Mouse (Mus musculus) MEL (cell line): Measurements from ENCODE around the gene Slc19a2. TPM values are rescaled to one million over a fixed set of nuclear protein-coding genes. Genes with fewer than 3 reads are reported as not detected.

ENCODE experiments used
- DNase-seq: peaks from one replicate; pipeline ENCODE4 v3.0.0; 2011; ENCODE audit warnings: low read depth, low spot score
- H3K27ac ChIP-seq: 2 replicates; pipeline ENCODE4 v1.5.1; 2012; ENCODE audit warnings: low read depth, mild to moderate bottlenecking, control low read depth, low read length, moderate library complexity; ENCODE audit not compliant: control insufficient read depth
- H3K27me3 ChIP-seq, 2 experiments: fragments of 150-350 bp in 1 of 2; sonication (generic) in 1 of 2; 2 replicates each; pipeline ENCODE4 v1.6.1; 2012; ENCODE audit warnings: low read length in 2 of 2, mild to moderate bottlenecking in 2 of 2, improper control_type of control experiment in 1 of 2, moderate library complexity in 1 of 2; ENCODE audit not compliant: insufficient read depth in 2 of 2, control insufficient read depth in 1 of 2
- H3K36me3 ChIP-seq, 2 experiments: 2 replicates each; pipeline ENCODE4 v1.6.1; 2012 to 2014; ENCODE audit warnings: low read length in 2 of 2, improper control_type of control experiment in 1 of 2, inconsistent platforms in 1 of 2, mild to moderate bottlenecking in 1 of 2; ENCODE audit not compliant: insufficient read depth in 2 of 2, control insufficient read depth in 1 of 2
- H3K4me1 ChIP-seq, 2 experiments: fragments of 150-350 bp in 1 of 2; sonication (generic) in 1 of 2; 2 replicates each; pipeline ENCODE4 v1.6.1; 2012; ENCODE audit warnings: low read length in 2 of 2, improper control_type of control experiment in 1 of 2, mild to moderate bottlenecking in 1 of 2; ENCODE audit not compliant: insufficient read depth in 2 of 2, control insufficient read depth in 1 of 2
- H3K4me3 ChIP-seq, 2 experiments: fragments of 150-350 bp in 1 of 2; sonication (generic) in 1 of 2; 2 replicates each; pipeline ENCODE4 v1.5.1; 2012; ENCODE audit warnings: low read depth in 2 of 2, low read length in 2 of 2, mild to moderate bottlenecking in 2 of 2, moderate library complexity in 2 of 2, control low read depth in 1 of 2, improper control_type of control experiment in 1 of 2; ENCODE audit not compliant: control insufficient read depth in 1 of 2, insufficient read depth in 1 of 2
- H3K79me2 ChIP-seq: 2 replicates; pipeline ENCODE4 v1.6.1; 2012; ENCODE audit warnings: mild to moderate bottlenecking, low read length, moderate library complexity; ENCODE audit not compliant: control insufficient read depth, poor library complexity, insufficient read depth
- H3K9ac ChIP-seq: 2 replicates; pipeline ENCODE4 v1.6.1; 2012; ENCODE audit warnings: low read depth, mild to moderate bottlenecking, control low read depth, low read length, moderate library complexity; ENCODE audit not compliant: control insufficient read depth, poor library complexity, severe bottlenecking
- H3K9me3 ChIP-seq: fragments of 150-350 bp; sonication (generic); replicated peaks from 2 replicates; pipeline ENCODE4 v1.6.1; 2012; ENCODE audit warnings: mild to moderate bottlenecking, low read length, improper control_type of control experiment, moderate library complexity; ENCODE audit not compliant: insufficient read depth
- CHD1 ChIP-seq: IDR thresholded peaks from 2 replicates; pipeline ENCODE4 v1.6.1; 2012; ENCODE audit warnings: low read depth, mild to moderate bottlenecking, inconsistent platforms, low read length, improper control_type of control experiment
- EP300 ChIP-seq, 2 experiments: IDR thresholded peaks; 2 replicates each; pipeline ENCODE4 v1.6.1; 2011; ENCODE audit warnings: improper control_type of control experiment in 2 of 2, low read length in 2 of 2, low read depth in 1 of 2, mild to moderate bottlenecking in 1 of 2
- HCFC1 ChIP-seq: IDR thresholded peaks from 2 replicates; pipeline ENCODE4 v1.6.1; 2012; ENCODE audit warnings: low read depth, mild to moderate bottlenecking, inconsistent platforms, low read length, improper control_type of control experiment, moderate library complexity
- MYC ChIP-seq: IDR thresholded peaks from 2 replicates; pipeline ENCODE4 v1.6.1; 2011; ENCODE audit warnings: low read depth, mild to moderate bottlenecking, low read length, improper control_type of control experiment, moderate library complexity
- POLR2A ChIP-seq, 2 experiments: IDR thresholded peaks; 2 replicates each; pipeline ENCODE4 v1.6.1; 2011 to 2012; ENCODE audit warnings: low read length in 2 of 2, mild to moderate bottlenecking in 2 of 2, control low read depth in 1 of 2, improper control_type of control experiment in 1 of 2, low read depth in 1 of 2, moderate library complexity in 1 of 2; ENCODE audit not compliant: control insufficient read depth in 1 of 2, insufficient read depth in 1 of 2, poor library complexity in 1 of 2
- POLR2AphosphoS2 ChIP-seq: IDR thresholded peaks from 2 replicates; pipeline ENCODE4 v1.6.1; 2011; ENCODE audit warnings: low read length, improper control_type of control experiment
- RCOR1 ChIP-seq: IDR thresholded peaks from 2 replicates; pipeline ENCODE4 v1.6.1; 2012; ENCODE audit warnings: low read depth, mild to moderate bottlenecking, inconsistent platforms, low read length, improper control_type of control experiment
- SIN3A ChIP-seq: IDR thresholded peaks from 2 replicates; pipeline ENCODE4 v1.6.1; 2012; ENCODE audit warnings: low read length, improper control_type of control experiment, inconsistent platforms
- TCF12 ChIP-seq: IDR thresholded peaks from 2 replicates; pipeline ENCODE4 v1.6.1; 2014; ENCODE audit warnings: low read depth, mild to moderate bottlenecking, inconsistent platforms, low read length, improper control_type of control experiment, moderate library complexity
- UBTF ChIP-seq: IDR thresholded peaks from 2 replicates; pipeline ENCODE4 v1.6.1; 2012; ENCODE audit warnings: low read depth, mild to moderate bottlenecking, inconsistent platforms, low read length, improper control_type of control experiment, moderate library complexity, borderline replicate concordance; ENCODE audit not compliant: insufficient read depth
- polyA plus RNA-seq, 2 experiments: library from polyadenylated mRNA; stranded (reverse) in 1 of 2; unstranded in 1 of 2; fragments of >175 nt in 1 of 2; fragments of >200 nt in 1 of 2; gene quantifications; 2 replicates each; pipeline versions ENCODE4 v1.2.1 to v1.2.4; 2012; ENCODE audit warnings: low replicate concordance in 2 of 2, low read depth in 1 of 2; ENCODE audit not compliant: insufficient read length in 2 of 2, insufficient read depth in 1 of 2, missing spikeins in 1 of 2
- total RNA-seq: library from RNA; depleted of rRNA; stranded (reverse); fragments of 300-350 nt; gene quantifications from 2 replicates; pipeline ENCODE4 v1.2.3, GENCODE M21; 2012

Gene Slc19a2
- total and polyA plus RNA-seq, 3 experiments = 9.0 to 54.2 (median 9.7) TPM

GRCm38 (mm10) chr1:164233447-164233846 is 15.4 kb upstream of the Slc19a2 start:
- Histone ChIP-seq H3K27me3 (peaks cover 2 to 4% of the 10 kb centered on the region in 2 experiments; a peak in 2 of 4 replicates), H3K4me1 (no peaks in the 10 kb centered on the region), H3K79me2 (no peaks in the 10 kb centered on the region; the same call in 1 of the 2 replicates), H3K9me3 (no peaks in the 10 kb centered on the region), H3K36me3 (no peaks in the 10 kb centered on the region), H3K4me3 (no peak overlapping the region), H3K9ac (no peak overlapping the region), H3K27ac (no peak overlapping the region)
- TF ChIP-seq CHD1 (no peak), EP300 (IDR thresholded peaks at IDR 0.05; ENCODE audit: low read depth in 1 of 2, low read length in 2 of 2) (no peak), RCOR1 (no peak), HCFC1 (no peak), MYC (no peak)
- DNase-seq = no peak

GRCm38 (mm10) chr1:164235078-164235477 is 13.8 kb upstream of the Slc19a2 start:
- H3K9me3 ChIP-seq = no peaks in the 10 kb centered on the region
- no peak for DNase-seq
- TF ChIP-seq POLR2AphosphoS2 (no peak), RCOR1 (no peak), UBTF (no peak), EP300 (IDR thresholded peaks at IDR 0.05; ENCODE audit: low read depth in 1 of 2, low read length in 2 of 2) (no peak), POLR2A (IDR thresholded peaks at IDR 0.05; ENCODE audit: control insufficient read depth in 1 of 2, insufficient read depth in 1 of 2, low read depth in 1 of 2, low read length in 2 of 2, poor library complexity in 1 of 2) (no peak)
- no peaks in the 10 kb centered on the region for H3K36me3 ChIP-seq
- no peak overlapping the region for H3K27ac ChIP-seq
- H3K9ac ChIP-seq = no peak overlapping the region
- no peaks in the 10 kb centered on the region for H3K4me1 ChIP-seq
- no peak overlapping the region for H3K4me3 ChIP-seq
- peaks cover 2 to 4% of the 10 kb centered on the region in 2 experiments; a peak in 2 of 4 replicates for H3K27me3 ChIP-seq
- H3K79me2 ChIP-seq = no peaks in the 10 kb centered on the region; the same call in 1 of the 2 replicates

- H3K27ac ChIP-seq = no peak overlapping the region
- TF ChIP-seq SIN3A = no peak
- TF ChIP-seq TCF12 = no peak
Observed at GRCm38 (mm10) chr1:164236078-164236477, 12.8 kb upstream of the Slc19a2 start.

More at GRCm38 (mm10) chr1:164236078-164236477, 12.8 kb upstream of the Slc19a2 start:
- H3K4me3 ChIP-seq = no peak overlapping the region
- no peaks in the 10 kb centered on the region for H3K36me3 ChIP-seq
- H3K9me3 ChIP-seq = no peaks in the 10 kb centered on the region
- DNase-seq = no peak
- no peaks in the 10 kb centered on the region for H3K4me1 ChIP-seq
- H3K79me2 ChIP-seq = no peaks in the 10 kb centered on the region; the same call in 1 of the 2 replicates
- H3K27me3 ChIP-seq = peaks cover 2 to 4% of the 10 kb centered on the region in 2 experiments; a peak in 2 of 4 replicates
- no peak overlapping the region for H3K9ac ChIP-seq
